Mouse (Mus musculus) MEL (cell line): ENCODE data around the gene Ddb2. TPM values are rescaled to one million over a fixed set of nuclear protein-coding genes. Genes with fewer than 3 reads are reported as not detected.

Source experiments
- DNase-seq: peaks from one replicate; pipeline ENCODE4 v3.0.0; 2011; ENCODE audit warnings: low read depth, low spot score
- H3K27ac ChIP-seq: 2 replicates; pipeline ENCODE4 v1.5.1; 2012; ENCODE audit warnings: low read depth, mild to moderate bottlenecking, control low read depth, low read length, moderate library complexity; ENCODE audit not compliant: control insufficient read depth
- H3K27me3 ChIP-seq, 2 experiments: fragments of 150-350 bp in 1 of 2; sonication (generic) in 1 of 2; 2 replicates each; pipeline ENCODE4 v1.6.1; 2012; ENCODE audit warnings: low read length in 2 of 2, mild to moderate bottlenecking in 2 of 2, improper control_type of control experiment in 1 of 2, moderate library complexity in 1 of 2; ENCODE audit not compliant: insufficient read depth in 2 of 2, control insufficient read depth in 1 of 2
- H3K36me3 ChIP-seq, 2 experiments: 2 replicates each; pipeline ENCODE4 v1.6.1; 2012 to 2014; ENCODE audit warnings: low read length in 2 of 2, improper control_type of control experiment in 1 of 2, inconsistent platforms in 1 of 2, mild to moderate bottlenecking in 1 of 2; ENCODE audit not compliant: insufficient read depth in 2 of 2, control insufficient read depth in 1 of 2
- H3K4me1 ChIP-seq, 2 experiments: fragments of 150-350 bp in 1 of 2; sonication (generic) in 1 of 2; 2 replicates each; pipeline ENCODE4 v1.6.1; 2012; ENCODE audit warnings: low read length in 2 of 2, improper control_type of control experiment in 1 of 2, mild to moderate bottlenecking in 1 of 2; ENCODE audit not compliant: insufficient read depth in 2 of 2, control insufficient read depth in 1 of 2
- H3K4me3 ChIP-seq, 2 experiments: fragments of 150-350 bp in 1 of 2; sonication (generic) in 1 of 2; 2 replicates each; pipeline ENCODE4 v1.5.1; 2012; ENCODE audit warnings: low read depth in 2 of 2, low read length in 2 of 2, mild to moderate bottlenecking in 2 of 2, moderate library complexity in 2 of 2, control low read depth in 1 of 2, improper control_type of control experiment in 1 of 2; ENCODE audit not compliant: control insufficient read depth in 1 of 2, insufficient read depth in 1 of 2
- H3K79me2 ChIP-seq: 2 replicates; pipeline ENCODE4 v1.6.1; 2012; ENCODE audit warnings: mild to moderate bottlenecking, low read length, moderate library complexity; ENCODE audit not compliant: control insufficient read depth, poor library complexity, insufficient read depth
- H3K9ac ChIP-seq: 2 replicates; pipeline ENCODE4 v1.6.1; 2012; ENCODE audit warnings: low read depth, mild to moderate bottlenecking, control low read depth, low read length, moderate library complexity; ENCODE audit not compliant: control insufficient read depth, poor library complexity, severe bottlenecking
- H3K9me3 ChIP-seq: fragments of 150-350 bp; sonication (generic); replicated peaks from 2 replicates; pipeline ENCODE4 v1.6.1; 2012; ENCODE audit warnings: mild to moderate bottlenecking, low read length, improper control_type of control experiment, moderate library complexity; ENCODE audit not compliant: insufficient read depth
- BHLHE40 ChIP-seq: IDR thresholded peaks from 2 replicates; pipeline ENCODE4 v1.6.1; 2012; ENCODE audit warnings: low read depth, mild to moderate bottlenecking, inconsistent platforms, low read length, improper control_type of control experiment, borderline replicate concordance
- CHD1 ChIP-seq: IDR thresholded peaks from 2 replicates; pipeline ENCODE4 v1.6.1; 2012; ENCODE audit warnings: low read depth, mild to moderate bottlenecking, inconsistent platforms, low read length, improper control_type of control experiment
- CTCF ChIP-seq, 3 experiments: IDR thresholded peaks in 2 of 3; conservative IDR thresholded peaks in 1 of 3; 2 replicates each; pipeline ENCODE4 v1.5.1; 2011 to 2012; ENCODE audit warnings: low read length in 3 of 3, low read depth in 2 of 3, mild to moderate bottlenecking in 2 of 3, improper control_type of control experiment in 1 of 3, inconsistent platforms in 1 of 3, mixed read lengths in 1 of 3, moderate library complexity in 1 of 3; ENCODE audit not compliant: control insufficient read depth in 1 of 3, insufficient read depth in 1 of 3, poor library complexity in 1 of 3, severe bottlenecking in 1 of 3
- E2F4 ChIP-seq: IDR thresholded peaks from 2 replicates; pipeline ENCODE4 v1.6.1; 2011; ENCODE audit warnings: low read depth, low read length, improper control_type of control experiment, borderline replicate concordance
- EP300 ChIP-seq, 2 experiments: IDR thresholded peaks; 2 replicates each; pipeline ENCODE4 v1.6.1; 2011; ENCODE audit warnings: improper control_type of control experiment in 2 of 2, low read length in 2 of 2, low read depth in 1 of 2, mild to moderate bottlenecking in 1 of 2
- GABPA ChIP-seq: IDR thresholded peaks from 2 replicates; pipeline ENCODE4 v1.6.1; 2012; ENCODE audit warnings: low read depth, mild to moderate bottlenecking, inconsistent platforms, low read length, improper control_type of control experiment, moderate library complexity
- GATA1 ChIP-seq: IDR thresholded peaks from 2 replicates; pipeline ENCODE4 v1.6.1; 2011; ENCODE audit warnings: low read depth, low read length, improper control_type of control experiment
- HCFC1 ChIP-seq: IDR thresholded peaks from 2 replicates; pipeline ENCODE4 v1.6.1; 2012; ENCODE audit warnings: low read depth, mild to moderate bottlenecking, inconsistent platforms, low read length, improper control_type of control experiment, moderate library complexity
- JUND ChIP-seq: IDR thresholded peaks from 2 replicates; pipeline ENCODE4 v1.6.1; 2011; ENCODE audit warnings: low read depth, mild to moderate bottlenecking, improper control_type of control experiment, low read length
- KAT2A ChIP-seq: conservative IDR thresholded peaks from 2 replicates; pipeline ENCODE4 v1.6.1; 2012; ENCODE audit warnings: low read depth, low read length, improper control_type of control experiment, inconsistent platforms
- MAX ChIP-seq: IDR thresholded peaks from 2 replicates; pipeline ENCODE4 v1.6.1; 2011; ENCODE audit warnings: low read length, improper control_type of control experiment
- MYB ChIP-seq: IDR thresholded peaks from 2 replicates; pipeline ENCODE4 v1.6.1; 2011; ENCODE audit warnings: mild to moderate bottlenecking, low read depth, low read length, improper control_type of control experiment
- MYC ChIP-seq: IDR thresholded peaks from 2 replicates; pipeline ENCODE4 v1.6.1; 2011; ENCODE audit warnings: low read depth, mild to moderate bottlenecking, low read length, improper control_type of control experiment, moderate library complexity
- NELFE ChIP-seq: IDR thresholded peaks from 2 replicates; pipeline ENCODE4 v1.6.1; 2011; ENCODE audit warnings: low read depth, low read length, improper control_type of control experiment
- RAD21 ChIP-seq: IDR thresholded peaks from 2 replicates; pipeline ENCODE4 v1.6.1; 2011; ENCODE audit warnings: mild to moderate bottlenecking, low read depth, low read length, improper control_type of control experiment
- RCOR1 ChIP-seq: IDR thresholded peaks from 2 replicates; pipeline ENCODE4 v1.6.1; 2012; ENCODE audit warnings: low read depth, mild to moderate bottlenecking, inconsistent platforms, low read length, improper control_type of control experiment
- TBP ChIP-seq: IDR thresholded peaks from 2 replicates; pipeline ENCODE4 v1.8.0; 2011; ENCODE audit warnings: low read depth, low read length, improper control_type of control experiment
- TCF12 ChIP-seq: IDR thresholded peaks from 2 replicates; pipeline ENCODE4 v1.6.1; 2014; ENCODE audit warnings: low read depth, mild to moderate bottlenecking, inconsistent platforms, low read length, improper control_type of control experiment, moderate library complexity
- USF1 ChIP-seq: IDR thresholded peaks from 2 replicates; pipeline ENCODE4 v1.6.1; 2014; ENCODE audit warnings: low read depth, mild to moderate bottlenecking, inconsistent platforms, low read length, improper control_type of control experiment, moderate library complexity
- ZC3H11A ChIP-seq: IDR thresholded peaks from 2 replicates; pipeline ENCODE4 v1.6.1; 2012; ENCODE audit warnings: low read depth, mild to moderate bottlenecking, inconsistent platforms, low read length, improper control_type of control experiment
- ZMIZ1 ChIP-seq: IDR thresholded peaks from 2 replicates; pipeline ENCODE4 v1.6.1; 2012; ENCODE audit warnings: low read depth, mild to moderate bottlenecking, inconsistent platforms, low read length, improper control_type of control experiment, moderate library complexity
- ZNF384 ChIP-seq: IDR thresholded peaks from 2 replicates; pipeline ENCODE4 v1.6.1; 2012; ENCODE audit warnings: low read depth, mild to moderate bottlenecking, inconsistent platforms, low read length, improper control_type of control experiment
- polyA plus RNA-seq, 2 experiments: library from polyadenylated mRNA; stranded (reverse) in 1 of 2; unstranded in 1 of 2; fragments of >175 nt in 1 of 2; fragments of >200 nt in 1 of 2; gene quantifications; 2 replicates each; pipeline versions ENCODE4 v1.2.1 to v1.2.4; 2012; ENCODE audit warnings: low replicate concordance in 2 of 2, low read depth in 1 of 2; ENCODE audit not compliant: insufficient read length in 2 of 2, insufficient read depth in 1 of 2, missing spikeins in 1 of 2
- total RNA-seq: library from RNA; depleted of rRNA; stranded (reverse); fragments of 300-350 nt; gene quantifications from 2 replicates; pipeline ENCODE4 v1.2.3, GENCODE M21; 2012

Gene Ddb2
- total and polyA plus RNA-seq, 3 experiments, result 8.4 to 12.6 TPM; not detected in 1

DNA sequence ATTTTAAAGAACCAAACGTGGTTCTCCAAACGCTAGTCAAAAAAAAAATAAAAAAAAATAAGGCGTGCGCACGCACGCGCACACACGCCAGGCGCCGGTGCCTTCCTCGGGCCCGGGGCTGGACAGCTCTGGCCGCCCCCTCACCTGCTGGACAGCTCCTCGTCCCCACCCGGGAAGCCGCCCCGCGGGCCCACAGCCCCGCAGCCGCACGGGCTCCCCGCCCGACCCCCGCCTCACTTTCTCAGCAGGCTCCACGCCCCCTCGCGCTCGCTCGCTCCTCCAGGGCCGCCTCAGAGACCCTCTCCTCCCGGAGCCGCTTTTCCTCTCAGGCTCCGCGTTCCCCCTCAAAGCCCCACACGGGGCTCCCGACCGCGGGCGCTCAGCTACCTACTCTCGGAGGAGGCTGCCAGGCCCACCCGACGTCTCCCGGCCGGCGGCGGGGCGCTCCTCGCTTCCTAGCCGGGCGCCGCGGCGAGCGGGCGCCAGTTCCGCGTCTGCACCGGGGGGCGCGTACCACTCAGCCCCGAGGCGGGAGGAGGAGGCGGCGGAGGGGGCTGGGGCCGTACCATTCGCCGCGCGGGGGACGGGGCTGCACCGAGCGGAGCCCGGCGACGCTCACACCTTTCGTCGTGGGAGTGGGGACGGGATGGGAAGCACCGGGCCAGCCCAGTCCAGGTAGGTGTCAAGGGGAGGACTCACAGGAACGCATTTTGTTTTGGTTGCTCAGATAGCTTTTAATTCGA, 54.2 kb downstream of the Ddb2 start (continued):
- no peak for TF ChIP-seq E2F4
- no peak for TF ChIP-seq RCOR1
- TF ChIP-seq TCF12, result peak; percentile 50
- no peak for TF ChIP-seq BHLHE40
- peak; percentile 50; the same call in 1 of the 2 replicates for TF ChIP-seq NELFE
- TF ChIP-seq MYC, result no peak
- TF ChIP-seq USF1, result no peak
- TF ChIP-seq ZC3H11A, result no peak

DNA sequence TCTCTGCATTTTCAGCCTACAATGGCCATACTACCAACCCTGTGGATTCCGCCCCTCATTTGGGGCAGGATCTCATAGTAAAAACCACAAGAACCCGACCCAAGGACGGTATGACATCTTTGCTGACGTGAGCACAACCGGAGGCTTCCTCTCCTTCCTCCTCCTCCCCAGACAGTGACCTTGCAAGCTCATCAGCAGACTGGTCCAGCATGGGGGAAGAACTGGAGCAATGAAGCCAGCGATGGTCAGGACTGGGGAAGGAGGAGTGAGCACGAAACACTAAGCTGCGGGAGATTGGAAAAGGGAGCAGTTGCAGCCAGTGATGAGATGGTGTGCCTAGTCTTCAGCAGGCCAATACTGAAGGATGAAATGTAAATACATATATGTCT, 54.8 kb downstream of the Ddb2 start:
- peak overlapping the region; percentile 90 for H3K9ac ChIP-seq

DNA sequence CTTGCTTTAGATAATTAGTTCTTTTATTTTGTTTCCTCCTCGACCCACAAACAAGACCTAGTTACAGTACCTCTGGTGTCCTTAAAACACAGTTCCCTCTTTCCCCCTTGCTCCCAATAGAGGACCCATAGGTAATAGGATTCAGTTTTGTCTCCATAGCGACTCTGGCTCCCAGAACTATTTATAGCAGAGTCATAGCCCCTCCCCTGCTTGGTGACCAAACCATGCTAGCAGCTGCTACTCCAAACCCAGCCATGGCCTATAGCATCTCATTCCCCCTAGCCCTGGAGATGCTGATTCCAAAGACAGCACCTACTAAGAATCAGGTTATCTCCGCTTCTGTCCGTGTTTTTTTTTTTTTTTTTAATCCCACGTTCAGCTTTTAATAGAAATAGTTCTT, 56.1 kb downstream of the Ddb2 start:
- peaks cover 14% of the 10 kb centered on the region for H3K79me2 ChIP-seq
- peaks cover 5 to 19% of the 10 kb centered on the region in 2 experiments for H3K4me1 ChIP-seq
- H3K4me3 ChIP-seq, result no peak overlapping the region
- no peak overlapping the region for H3K27ac ChIP-seq
- H3K9ac ChIP-seq, result no peak overlapping the region
- no peaks in the 10 kb centered on the region for H3K9me3 ChIP-seq
- H3K27me3 ChIP-seq, result no peaks in the 10 kb centered on the region
- H3K36me3 ChIP-seq, result peaks cover 6 to 11% of the 10 kb centered on the region in 2 experiments
- no peak for DNase-seq
- TF ChIP-seq EP300 (IDR thresholded peaks at IDR 0.05; ENCODE audit: low read depth in 1 of 2, low read length in 2 of 2) (no peak), RAD21 (no peak), CHD1 (no peak), JUND (no peak), TBP (no peak), GATA1 (no peak)

More for the DNA sequence above, 54.8 kb downstream of the Ddb2 start:
- DNase-seq, result peak; percentile 40
- no peak overlapping the region; the same call in 1 of the 2 replicates for H3K27ac ChIP-seq
- TF ChIP-seq NELFE (no peak), KAT2A (no peak), ZNF384 (no peak), MAX (no peak), TCF12 (no peak), MYB (no peak), RAD21 (no peak), ZMIZ1 (no peak), HCFC1 (no peak), CTCF (IDR thresholded peaks at IDR 0.05 in 2 of 3, conservative IDR thresholded peaks at IDR 0.05 in 1 of 3; ENCODE audit: control insufficient read depth in 1 of 3, insufficient read depth in 1 of 3, low read depth in 2 of 3, low read length in 3 of 3, poor library complexity in 1 of 3, severe bottlenecking in 1 of 3) (no peak), GABPA (no peak)
- peaks cover 14% of the 10 kb centered on the region for H3K79me2 ChIP-seq
- H3K4me3 ChIP-seq, result peak overlapping the region; percentile 74 to 82
- H3K4me1 ChIP-seq, result peaks cover 7 to 26% of the 10 kb centered on the region in 2 experiments
- no peaks in the 10 kb centered on the region for H3K9me3 ChIP-seq
- peaks cover 3 to 15% of the 10 kb centered on the region in 2 experiments for H3K36me3 ChIP-seq
- no peaks in the 10 kb centered on the region for H3K27me3 ChIP-seq
